Mouse (Mus musculus) embryonic facial prominence, embryonic 10.5 days (tissue): ENCODE data around the gene Gigyf2. TPM values are rescaled to one million over a fixed set of nuclear protein-coding genes. Genes with fewer than 3 reads are reported as not detected.

Experiments used
- DNase-seq: peaks from one replicate; pipeline ENCODE4 v3.0.0-alpha.2; 2017; ENCODE audit warnings: low spot score
- H3K27ac ChIP-seq: fragments of 300-500 bp; sonication (generic); replicated peaks from 2 replicates; pipeline ENCODE4 v1.5.1; 2016; ENCODE audit warnings: mild to moderate bottlenecking
- H3K27me3 ChIP-seq: fragments of 300-500 bp; sonication (generic); replicated peaks from 2 replicates; pipeline ENCODE4 v1.6.1; 2016; ENCODE audit warnings: low read depth, mild to moderate bottlenecking; ENCODE audit not compliant: poor library complexity, severe bottlenecking
- H3K36me3 ChIP-seq: fragments of 300-500 bp; sonication (generic); replicated peaks from 2 replicates; pipeline ENCODE4 v1.6.1; 2016; ENCODE audit warnings: mild to moderate bottlenecking, moderate library complexity
- H3K4me1 ChIP-seq: fragments of 300-500 bp; sonication (generic); 2 replicates; pipeline ENCODE4 v1.6.1; 2016
- H3K4me3 ChIP-seq: fragments of 300-500 bp; sonication (generic); 2 replicates; pipeline ENCODE4 v1.5.1; 2016; ENCODE audit warnings: mild to moderate bottlenecking, moderate library complexity
- H3K9me3 ChIP-seq: fragments of 300-500 bp; sonication (generic); 2 replicates; pipeline ENCODE4 v1.6.1; 2016; ENCODE audit warnings: mild to moderate bottlenecking
- WGBS: fragments of 180-500 bp; shearing (Covaris S2); methylation state at CpG from one replicate; pipeline ENCODE4 v1.1.7; 2016; 5-methylcytosine and 5-hydroxymethylcytosine counted together
- polyA plus RNA-seq: library from polyadenylated mRNA; unstranded; fragments of >200 nt; fragmentation: Nextera tagmentation; extraction: Ambion mirVana; gene quantifications from 2 replicates; pipeline ENCODE4 v1.2.1, GENCODE M21; 2016

Gigyf2 gene
- 49.7 and 55.2 TPM in 2 replicates for polyA plus RNA-seq

GRCm38 (mm10) chr1:87326742-87327163, at the start of gene Gigyf2:
Gene Gigyf2 (plus strand): TSS chr1:87326998.
- Histone ChIP-seq H3K4me1 (peaks cover 14% of the 10 kb centered on the region), H3K36me3 (peaks cover 15% of the 10 kb centered on the region), H3K27ac (peak within 1 kb of the TSS; percentile 96), H3K27me3 (no peaks in the 10 kb centered on the region), H3K9me3 (no peaks in the 10 kb centered on the region), H3K4me3 (peak within 1 kb of the TSS; percentile 100)
- DNase-seq: peak; percentile 99
- WGBS: under 1% methylated on average over 36 of the region's 36 CpGs

- Histone ChIP-seq H3K9me3 (no peaks in the 10 kb centered on the region), H3K4me1 (peaks cover 7% of the 10 kb centered on the region), H3K4me3 (no peak overlapping the region), H3K27ac (no peak overlapping the region), H3K36me3 (no peaks in the 10 kb centered on the region), H3K27me3 (peaks cover 6% of the 10 kb centered on the region; the same call in 1 of the 2 replicates)
- DNase-seq: no peak
- 85% methylated on average over 5 of the region's 5 CpGs for WGBS
Observed at GRCm38 (mm10) chr1:87280281-87280680, 46.5 kb upstream of the Gigyf2 start.

GRCm38 (mm10) chr1:87281599-87282412, 45.0 kb upstream of the Gigyf2 start:
- Histone ChIP-seq H3K4me3 (0 out of 2 replicates have a peak overlapping the region, but pooled peaks have one; percentile 24), H3K27me3 (peaks cover 6% of the 10 kb centered on the region; the same call in 1 of the 2 replicates), H3K27ac (no peak overlapping the region), H3K36me3 (no peaks in the 10 kb centered on the region), H3K9me3 (no peaks in the 10 kb centered on the region), H3K4me1 (peaks cover 7% of the 10 kb centered on the region)
- DNase-seq: peak; percentile 31
- WGBS: 20% methylated on average over 20 of the region's 20 CpGs

GRCm38 (mm10) chr1:87282413-87282788, 44.4 kb upstream of the Gigyf2 start:
- H3K27ac ChIP-seq: no peak overlapping the region
- H3K36me3 ChIP-seq: no peaks in the 10 kb centered on the region
- WGBS: 67% methylated on average over 6 of the region's 6 CpGs
- DNase-seq: no peak
- H3K4me3 ChIP-seq: no peak overlapping the region
- H3K27me3 ChIP-seq: peaks cover 6% of the 10 kb centered on the region; the same call in 1 of the 2 replicates
- no peaks in the 10 kb centered on the region for H3K9me3 ChIP-seq
- H3K4me1 ChIP-seq: peaks cover 7% of the 10 kb centered on the region

GRCm38 (mm10) chr1:87283410-87283960, 43.3 kb upstream of the Gigyf2 start:
- Histone ChIP-seq H3K4me3 (no peak overlapping the region), H3K9me3 (no peaks in the 10 kb centered on the region), H3K36me3 (no peaks in the 10 kb centered on the region), H3K27me3 (peaks cover 6% of the 10 kb centered on the region; the same call in 1 of the 2 replicates), H3K27ac (no peak overlapping the region), H3K4me1 (peaks cover 7% of the 10 kb centered on the region)
- WGBS: 83% methylated on average over 10 of the region's 10 CpGs
- no peak for DNase-seq

GRCm38 (mm10) chr1:87287105-87287504, 39.7 kb upstream of the Gigyf2 start:
- no peak for DNase-seq
- Histone ChIP-seq H3K27ac (no peak overlapping the region), H3K4me1 (peaks cover 2% of the 10 kb centered on the region), H3K4me3 (no peak overlapping the region), H3K9me3 (no peaks in the 10 kb centered on the region), H3K36me3 (no peaks in the 10 kb centered on the region), H3K27me3 (no peaks in the 10 kb centered on the region)
- WGBS: 57% methylated on average over 2 of the region's 2 CpGs

GRCm38 (mm10) chr1:87291416-87291815, 35.4 kb upstream of the Gigyf2 start:
- H3K4me3 ChIP-seq: no peak overlapping the region
- no peak for DNase-seq
- no peak overlapping the region for H3K27ac ChIP-seq
- H3K27me3 ChIP-seq: no peaks in the 10 kb centered on the region
- no peaks in the 10 kb centered on the region for H3K9me3 ChIP-seq
- 76% methylated on average over 8 of the region's 8 CpGs for WGBS
- no peaks in the 10 kb centered on the region for H3K36me3 ChIP-seq
- H3K4me1 ChIP-seq: peaks cover 2% of the 10 kb centered on the region; the same call in 1 of the 2 replicates

- no peaks in the 10 kb centered on the region for H3K9me3 ChIP-seq
- peak; percentile 35 for DNase-seq
- H3K4me3 ChIP-seq: no peak overlapping the region
- H3K4me1 ChIP-seq: peaks cover 2% of the 10 kb centered on the region; the same call in 1 of the 2 replicates
- 63% methylated on average over 15 of the region's 15 CpGs for WGBS
- H3K36me3 ChIP-seq: no peaks in the 10 kb centered on the region
- H3K27me3 ChIP-seq: no peaks in the 10 kb centered on the region
- no peak overlapping the region for H3K27ac ChIP-seq
Observed at GRCm38 (mm10) chr1:87292420-87293190, 34.2 kb upstream of the Gigyf2 start.

GRCm38 (mm10) chr1:87294063-87294710, 32.6 kb upstream of the Gigyf2 start:
- no peaks in the 10 kb centered on the region for H3K27me3 ChIP-seq
- no peaks in the 10 kb centered on the region for H3K9me3 ChIP-seq
- no peak overlapping the region for H3K27ac ChIP-seq
- no peak for DNase-seq
- H3K4me1 ChIP-seq: peaks cover 2% of the 10 kb centered on the region; the same call in 1 of the 2 replicates
- no peak overlapping the region for H3K4me3 ChIP-seq
- no peaks in the 10 kb centered on the region for H3K36me3 ChIP-seq
- WGBS: 82% methylated on average over 4 of the region's 4 CpGs

- 64% methylated on average over 4 of the region's 4 CpGs for WGBS
- H3K36me3 ChIP-seq: no peaks in the 10 kb centered on the region
- no peaks in the 10 kb centered on the region for H3K27me3 ChIP-seq
- peaks cover 2% of the 10 kb centered on the region; the same call in 1 of the 2 replicates for H3K4me1 ChIP-seq
- no peak overlapping the region for H3K27ac ChIP-seq
- no peak overlapping the region for H3K4me3 ChIP-seq
- H3K9me3 ChIP-seq: no peaks in the 10 kb centered on the region
- no peak for DNase-seq
Observed at GRCm38 (mm10) chr1:87294951-87295350, 31.8 kb upstream of the Gigyf2 start.

GRCm38 (mm10) chr1:87297346-87297925, 29.4 kb upstream of the Gigyf2 start:
- Histone ChIP-seq H3K36me3 (no peaks in the 10 kb centered on the region), H3K27me3 (no peaks in the 10 kb centered on the region), H3K4me3 (no peak overlapping the region), H3K9me3 (no peaks in the 10 kb centered on the region), H3K4me1 (peaks cover 2% of the 10 kb centered on the region; the same call in 1 of the 2 replicates), H3K27ac (no peak overlapping the region)
- no peak for DNase-seq
- WGBS: 87% methylated on average over 10 of the region's 10 CpGs
